Mouse (Mus musculus) liver, adult 2 months (tissue): ENCODE measurements around the gene Fap. TPM values are rescaled to one million over a fixed set of nuclear protein-coding genes. Genes with fewer than 3 reads are reported as not detected.

ENCODE experiments used
- DNase-seq: peaks from one replicate; pipeline ENCODE4 v3.0.0-alpha.2; 2011; ENCODE audit warnings: low read depth, low spot score; ENCODE audit errors: extremely low read depth
- H3K27ac ChIP-seq: fragments of 200-500 bp; replicated peaks from 2 replicates; pipeline ENCODE4 v1.5.1; 2012; ENCODE audit warnings: low read depth, mild to moderate bottlenecking, control low read depth, inconsistent platforms, low read length; ENCODE audit not compliant: insufficient read depth
- H3K27me3 ChIP-seq: fragments of 200-500 bp; 2 replicates; pipeline ENCODE4 v1.6.1; 2012; ENCODE audit warnings: mild to moderate bottlenecking, moderate library complexity, low read length, inconsistent platforms; ENCODE audit not compliant: control insufficient read depth, insufficient read depth
- H3K36me3 ChIP-seq: fragments of 200-500 bp; 2 replicates; pipeline ENCODE4 v1.6.1; 2012; ENCODE audit warnings: low read length, inconsistent platforms; ENCODE audit not compliant: control insufficient read depth, insufficient read depth
- H3K4me1 ChIP-seq: fragments of 200-500 bp; 2 replicates; pipeline ENCODE4 v1.6.1; 2011; ENCODE audit warnings: low read length; ENCODE audit not compliant: control insufficient read depth, insufficient read depth
- H3K4me3 ChIP-seq: fragments of 200-500 bp; 2 replicates; pipeline ENCODE4 v1.5.1; 2011; ENCODE audit warnings: low read depth, mild to moderate bottlenecking, control low read depth, low read length, moderate library complexity; ENCODE audit not compliant: insufficient read depth
- H3K79me2 ChIP-seq: fragments of 200-500 bp; 2 replicates; pipeline ENCODE4 v1.6.1; 2012; ENCODE audit warnings: inconsistent platforms, mild to moderate bottlenecking, low read length, moderate library complexity; ENCODE audit not compliant: control insufficient read depth, insufficient read depth
- H3K9ac ChIP-seq: fragments of 200-500 bp; 2 replicates; pipeline ENCODE4 v1.6.1; 2012; ENCODE audit warnings: low read depth, mild to moderate bottlenecking, control low read depth, inconsistent platforms, low read length
- CTCF ChIP-seq: fragments of 200-500 bp; IDR thresholded peaks from 2 replicates; pipeline ENCODE4 v1.5.1; 2011; ENCODE audit warnings: low read depth, low read length, control low read depth
- POLR2A ChIP-seq: fragments of 200-500 bp; IDR thresholded peaks from 2 replicates; pipeline ENCODE4 v1.6.1; 2011; ENCODE audit warnings: low read length, control low read depth; ENCODE audit not compliant: insufficient read depth; ENCODE audit errors: extremely low read depth
- WGBS: fragments of 180-500 bp; shearing (Covaris S2); methylation state at CpG from one replicate; pipeline ENCODE4 v1.1.7; 2018; 5-methylcytosine and 5-hydroxymethylcytosine counted together
- polyA plus RNA-seq: library from polyadenylated mRNA; depleted of rRNA; stranded (reverse); fragments of >200 nt; gene quantifications from 2 replicates; pipeline ENCODE4 v1.2.3, GENCODE M21; 2012
- total RNA-seq: library from RNA; depleted of rRNA; stranded (reverse); fragments of >200 nt; gene quantifications from 2 replicates; pipeline ENCODE4 v1.2.3, GENCODE M21; 2014

The Fap gene
- total and polyA plus RNA-seq, 2 experiments, result 0.20 to 0.74 TPM

DNA sequence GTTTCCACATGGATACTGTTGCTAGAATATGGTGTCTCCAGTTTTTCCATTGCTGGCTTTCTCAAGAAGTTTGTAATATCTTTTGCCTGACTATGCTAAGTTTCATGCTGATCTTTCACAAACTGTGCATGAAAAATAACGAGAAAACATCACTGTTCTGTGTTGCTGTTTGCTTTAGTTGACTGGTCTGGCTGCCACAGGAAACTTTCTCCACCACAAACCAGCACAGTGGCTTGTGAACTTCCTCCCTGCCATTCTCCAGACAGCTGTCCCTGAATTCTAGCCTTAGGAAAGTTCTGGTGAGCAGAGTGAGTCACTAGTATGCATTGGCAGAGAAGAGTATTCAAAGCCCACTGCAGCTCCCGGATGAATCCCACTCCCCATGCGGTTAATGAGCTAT is 1.1 kb upstream of the Fap start:
- no peak for DNase-seq
- WGBS, result 80% methylated on average over 3 of the region's 3 CpGs
- Histone ChIP-seq H3K36me3 (no peaks in the 10 kb centered on the region), H3K4me3 (no peak overlapping the region), H3K4me1 (no peaks in the 10 kb centered on the region), H3K79me2 (no peaks in the 10 kb centered on the region), H3K27me3 (no peaks in the 10 kb centered on the region), H3K9ac (no peak overlapping the region), H3K27ac (no peak overlapping the region)
- TF ChIP-seq CTCF (no peak), POLR2A (no peak)

- no peaks in the 10 kb centered on the region for H3K79me2 ChIP-seq
- H3K36me3 ChIP-seq, result no peaks in the 10 kb centered on the region
- no peak overlapping the region for H3K27ac ChIP-seq
- H3K9ac ChIP-seq, result no peak overlapping the region
- no peaks in the 10 kb centered on the region for H3K27me3 ChIP-seq
- TF ChIP-seq CTCF (no peak), POLR2A (no peak)
- no peak overlapping the region for H3K4me3 ChIP-seq
- H3K4me1 ChIP-seq, result no peaks in the 10 kb centered on the region
- WGBS, result 81% methylated on average over 7 of the region's 7 CpGs
- DNase-seq, result no peak
Measured at GRCm38 (mm10) chr2:62574250-62574649, 375 bp upstream of the Fap start.

DNA sequence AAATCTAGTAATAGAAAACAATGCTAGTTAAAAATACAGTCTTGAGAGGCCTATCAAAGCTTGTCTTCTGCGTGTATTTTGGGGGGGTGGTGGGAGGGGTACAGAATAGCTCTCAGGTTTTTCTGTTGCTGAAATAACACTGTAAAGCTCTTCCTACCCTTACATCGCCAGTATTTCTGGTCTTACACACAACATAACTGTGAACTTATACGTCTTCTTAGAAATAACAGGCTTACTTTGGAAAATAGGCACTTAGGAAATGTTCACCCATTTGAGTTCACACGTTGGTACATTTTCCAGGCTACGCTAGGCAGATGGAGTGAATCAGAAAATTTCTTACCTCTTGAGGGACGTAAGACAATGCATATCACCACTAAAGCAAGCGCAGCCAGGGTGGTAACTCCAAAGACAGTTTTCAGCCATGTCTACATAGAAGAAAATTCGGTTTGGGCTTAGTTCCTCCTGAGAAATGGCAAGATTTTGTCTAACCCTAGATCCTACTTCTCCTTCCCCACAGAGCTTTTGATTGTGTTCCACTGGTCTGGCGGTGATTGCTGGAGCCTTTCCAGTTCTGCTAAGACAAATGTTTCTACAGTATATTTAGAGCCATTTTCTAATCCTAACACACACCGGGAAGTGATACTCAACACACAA is 649 bp downstream of the Fap start:
- TF ChIP-seq CTCF, result no peak
- Histone ChIP-seq H3K4me1 (no peaks in the 10 kb centered on the region), H3K79me2 (no peaks in the 10 kb centered on the region), H3K4me3 (no peak overlapping the region), H3K36me3 (no peaks in the 10 kb centered on the region), H3K9ac (no peak overlapping the region), H3K27me3 (no peaks in the 10 kb centered on the region), H3K27ac (no peak overlapping the region)
- DNase-seq, result no peak
- WGBS, result 88% methylated on average over 10 of the region's 10 CpGs

DNA sequence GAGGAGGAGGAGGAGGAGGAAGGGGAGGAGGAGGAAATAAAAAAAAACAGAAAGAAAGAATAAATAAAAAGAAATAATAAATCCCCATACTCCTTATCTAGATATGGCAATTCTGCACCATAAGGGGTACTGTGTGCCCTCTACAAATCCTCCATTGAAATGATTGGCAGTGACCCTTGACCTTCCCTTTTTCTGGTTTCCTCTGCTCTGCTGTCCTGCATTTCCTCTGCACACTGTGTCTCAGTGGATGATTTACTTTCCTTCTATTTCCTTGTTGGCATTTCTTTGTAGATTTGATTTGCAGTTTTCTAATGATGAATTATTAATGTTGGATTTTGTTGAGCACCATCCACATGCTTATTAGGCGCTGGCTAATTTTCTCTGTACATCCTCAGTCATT is 9.2 kb downstream of the Fap start:
- Histone ChIP-seq H3K4me1 (no peaks in the 10 kb centered on the region), H3K79me2 (no peaks in the 10 kb centered on the region), H3K9ac (no peak overlapping the region), H3K36me3 (no peaks in the 10 kb centered on the region), H3K27ac (no peak overlapping the region), H3K27me3 (no peaks in the 10 kb centered on the region), H3K4me3 (no peak overlapping the region)
- WGBS, result 94% methylated on average over 1 of the region's 1 CpGs
- TF ChIP-seq CTCF (no peak), POLR2A (no peak)
- DNase-seq, result no peak

DNA sequence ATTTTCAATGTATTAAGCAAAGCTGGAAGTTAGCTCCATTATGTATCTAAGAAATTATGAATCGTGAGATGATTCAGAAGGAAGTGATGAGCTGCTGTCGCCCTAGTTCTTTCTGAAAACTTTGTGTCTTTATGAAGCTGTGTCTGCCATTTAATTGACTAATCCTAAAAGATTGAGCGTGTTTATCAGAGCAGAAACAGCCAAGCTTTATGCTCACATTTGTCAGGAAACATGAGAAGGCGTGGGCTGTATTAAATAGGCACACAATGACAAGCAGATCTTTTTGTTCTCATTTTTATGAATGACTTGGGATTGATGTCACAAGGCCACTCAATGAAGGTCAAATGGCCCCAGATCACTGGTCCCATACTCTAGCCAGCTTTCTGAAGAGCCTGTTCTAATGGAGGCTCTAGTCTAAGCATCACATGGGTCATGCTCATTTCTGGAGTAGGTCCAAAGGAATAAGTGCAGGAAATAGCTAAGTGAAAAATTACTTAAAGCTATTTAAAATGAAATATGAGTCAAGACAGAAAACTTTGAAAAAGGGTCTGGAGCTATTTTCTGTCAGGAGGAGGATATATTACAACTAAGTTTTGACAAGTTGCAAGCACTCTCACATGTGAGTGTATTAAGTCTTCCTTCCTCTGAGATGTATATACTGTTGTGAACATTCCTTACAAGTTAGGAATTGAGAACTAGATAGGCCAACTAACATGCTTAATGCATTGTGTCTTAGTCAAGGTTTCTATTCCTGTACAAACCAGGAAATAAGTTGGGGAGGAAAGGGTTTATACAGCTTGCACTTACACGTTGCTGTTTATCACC is 11.0 kb downstream of the Fap start:
- H3K4me3 ChIP-seq, result no peak overlapping the region
- H3K4me1 ChIP-seq, result no peaks in the 10 kb centered on the region
- no peak for TF ChIP-seq POLR2A
- H3K27ac ChIP-seq, result no peak overlapping the region
- 79% methylated on average over 5 of the region's 5 CpGs for WGBS
- no peaks in the 10 kb centered on the region for H3K27me3 ChIP-seq
- no peaks in the 10 kb centered on the region for H3K36me3 ChIP-seq
- H3K79me2 ChIP-seq, result no peaks in the 10 kb centered on the region
- DNase-seq, result no peak
- H3K9ac ChIP-seq, result no peak overlapping the region

- DNase-seq, result no peak
- no peaks in the 10 kb centered on the region for H3K4me1 ChIP-seq
- H3K27me3 ChIP-seq, result no peaks in the 10 kb centered on the region
- no peak overlapping the region for H3K4me3 ChIP-seq
- H3K27ac ChIP-seq, result no peak overlapping the region
- 73% methylated on average over 2 of the region's 2 CpGs for WGBS
- H3K79me2 ChIP-seq, result no peaks in the 10 kb centered on the region
- TF ChIP-seq CTCF, result no peak
- no peak for TF ChIP-seq POLR2A
- no peaks in the 10 kb centered on the region for H3K36me3 ChIP-seq
- H3K9ac ChIP-seq, result no peak overlapping the region
Measured at GRCm38 (mm10) chr2:62557417-62557816, 16.5 kb downstream of the Fap start.
